Mouse (Mus musculus) ES-Bruce4 (cell line): ENCODE measurements around the gene Mef2c. TPM values are rescaled to one million over a fixed set of nuclear protein-coding genes. Genes with fewer than 3 reads are reported as not detected.

Experiments used
- H3K27ac ChIP-seq: 2 replicates; pipeline ENCODE4 v1.5.1; 2012; ENCODE audit warnings: low read length, inconsistent platforms; ENCODE audit not compliant: insufficient read depth
- H3K27me3 ChIP-seq: 2 replicates; pipeline ENCODE4 v1.6.1; 2012; ENCODE audit warnings: mild to moderate bottlenecking, low read length, inconsistent platforms; ENCODE audit not compliant: control insufficient read depth, poor library complexity, insufficient read depth, severe bottlenecking
- H3K36me3 ChIP-seq: 2 replicates; pipeline ENCODE4 v1.6.1; 2012; ENCODE audit warnings: inconsistent platforms, mild to moderate bottlenecking, low read length, moderate library complexity; ENCODE audit not compliant: control insufficient read depth, poor library complexity, insufficient read depth, severe bottlenecking
- H3K4me1 ChIP-seq: one replicate; pipeline ENCODE4 v1.8.1; 2011; ENCODE audit warnings: low read length; ENCODE audit not compliant: control insufficient read depth, insufficient read depth
- H3K4me3 ChIP-seq: 2 replicates; pipeline ENCODE4 v1.5.1; 2011; ENCODE audit warnings: low read depth, mild to moderate bottlenecking, low read length
- H3K9ac ChIP-seq: 2 replicates; pipeline ENCODE4 v1.6.1; 2012; ENCODE audit warnings: low read depth, mild to moderate bottlenecking, inconsistent platforms; ENCODE audit not compliant: poor library complexity, severe bottlenecking
- H3K9me3 ChIP-seq: replicated peaks from 2 replicates; pipeline ENCODE4 v1.6.1; 2012; ENCODE audit warnings: mild to moderate bottlenecking, low read length, inconsistent platforms; ENCODE audit not compliant: control insufficient read depth, poor library complexity, insufficient read depth, severe bottlenecking
- CTCF ChIP-seq: IDR thresholded peaks from one replicate; pipeline ENCODE4 v1.8.1; 2011; ENCODE audit warnings: low read depth, low read length
- EP300 ChIP-seq: IDR thresholded peaks from 2 replicates; pipeline ENCODE4 v1.6.1; 2011; ENCODE audit warnings: low read depth, low read length; ENCODE audit not compliant: insufficient read depth
- POLR2A ChIP-seq: IDR thresholded peaks from one replicate; pipeline ENCODE4 v1.8.1; 2011; ENCODE audit warnings: low read length; ENCODE audit not compliant: insufficient read depth
- polyA plus RNA-seq: library from polyadenylated mRNA; stranded (reverse); fragments of >200 nt; gene quantifications from 2 replicates; pipeline ENCODE4 v1.2.4, GENCODE M21; 2011; ENCODE audit warnings: low read depth; ENCODE audit not compliant: missing spikeins, insufficient read depth, insufficient read length

Mef2c gene
- polyA plus RNA-seq = not detected in 2 replicates

DNA sequence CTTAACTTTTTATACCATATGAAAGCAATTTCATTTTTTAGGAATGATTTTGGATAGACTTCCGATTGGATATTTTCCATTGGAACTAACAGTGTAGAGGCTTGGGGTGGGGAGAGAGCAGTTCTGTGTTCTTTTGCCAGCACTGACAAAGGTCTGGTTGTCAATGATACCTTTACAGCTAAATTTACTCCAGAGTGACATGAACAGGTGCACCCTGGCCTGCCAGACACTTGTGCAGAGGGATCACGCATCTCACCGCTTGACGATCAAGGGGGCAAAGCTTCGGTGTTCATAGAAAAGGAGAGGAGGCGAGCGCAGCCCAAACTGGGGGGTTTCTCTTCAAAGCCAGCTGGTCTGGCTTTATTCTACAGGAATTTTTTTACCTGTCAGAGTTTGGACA lies at the start of gene Mef2c:
Gene Mef2c, plus strand, starts transcription at position 116 of the 400 bp plus-strand sequence.
- Histone ChIP-seq H3K9me3 (no peaks in the 10 kb centered on the region), H3K9ac (no peak within 1 kb of the TSS), H3K27me3 (no peaks in the 10 kb centered on the region; the same call in 1 of the 2 replicates), H3K27ac (no peak within 1 kb of the TSS), H3K4me1 (no peaks in the 10 kb centered on the region), H3K36me3 (no peaks in the 10 kb centered on the region), H3K4me3 (no peak within 1 kb of the TSS)
- TF ChIP-seq POLR2A = no peak
- no peak for TF ChIP-seq EP300
- no peak for TF ChIP-seq CTCF

- no peak overlapping the region for H3K9ac ChIP-seq
- H3K36me3 ChIP-seq = no peaks in the 10 kb centered on the region
- no peaks in the 10 kb centered on the region for H3K27me3 ChIP-seq
- TF ChIP-seq EP300 = no peak
- no peak for TF ChIP-seq POLR2A
- TF ChIP-seq CTCF = no peak
- no peak overlapping the region for H3K4me3 ChIP-seq
- H3K9me3 ChIP-seq = no peaks in the 10 kb centered on the region
- H3K27ac ChIP-seq = no peak overlapping the region
- H3K4me1 ChIP-seq = no peaks in the 10 kb centered on the region
Observed at GRCm38 (mm10) chr13:83458729-83459128, 45.1 kb upstream of the Mef2c start.

- H3K36me3 ChIP-seq = no peaks in the 10 kb centered on the region
- TF ChIP-seq CTCF (no peak), EP300 (no peak), POLR2A (no peak)
- H3K4me1 ChIP-seq = no peaks in the 10 kb centered on the region
- no peak overlapping the region for H3K27ac ChIP-seq
- H3K9me3 ChIP-seq = no peaks in the 10 kb centered on the region
- no peak overlapping the region for H3K9ac ChIP-seq
- no peak overlapping the region for H3K4me3 ChIP-seq
- no peaks in the 10 kb centered on the region for H3K27me3 ChIP-seq
Observed at GRCm38 (mm10) chr13:83459600-83459999, 44.2 kb upstream of the Mef2c start.

- H3K9ac ChIP-seq = no peak overlapping the region
- no peaks in the 10 kb centered on the region for H3K27me3 ChIP-seq
- H3K4me1 ChIP-seq = no peaks in the 10 kb centered on the region
- H3K27ac ChIP-seq = no peak overlapping the region
- no peaks in the 10 kb centered on the region for H3K36me3 ChIP-seq
- no peak for TF ChIP-seq CTCF
- TF ChIP-seq POLR2A = no peak
- TF ChIP-seq EP300 = no peak
- H3K9me3 ChIP-seq = no peaks in the 10 kb centered on the region
- H3K4me3 ChIP-seq = no peak overlapping the region
Observed at GRCm38 (mm10) chr13:83460620-83461019, 43.2 kb upstream of the Mef2c start.

- Histone ChIP-seq H3K27ac (no peak overlapping the region), H3K9ac (no peak overlapping the region), H3K9me3 (no peaks in the 10 kb centered on the region), H3K27me3 (no peaks in the 10 kb centered on the region), H3K36me3 (no peaks in the 10 kb centered on the region), H3K4me1 (no peaks in the 10 kb centered on the region), H3K4me3 (no peak overlapping the region)
- no peak for TF ChIP-seq EP300
- TF ChIP-seq CTCF = no peak
- no peak for TF ChIP-seq POLR2A
Observed at GRCm38 (mm10) chr13:83461556-83461955, 42.3 kb upstream of the Mef2c start.

GRCm38 (mm10) chr13:83466756-83467155 lies 37.1 kb upstream of the Mef2c start:
- Histone ChIP-seq H3K9me3 (no peaks in the 10 kb centered on the region), H3K4me3 (no peak overlapping the region), H3K9ac (no peak overlapping the region), H3K4me1 (no peaks in the 10 kb centered on the region), H3K27ac (no peak overlapping the region), H3K36me3 (no peaks in the 10 kb centered on the region), H3K27me3 (no peaks in the 10 kb centered on the region)
- TF ChIP-seq CTCF (no peak), POLR2A (no peak), EP300 (no peak)
